Mouse (Mus musculus) embryonic fibroblast, embryonic 13.5 days (primary cell): ENCODE measurements around the gene Lgr5. TPM values are rescaled to one million over a fixed set of nuclear protein-coding genes. Genes with fewer than 3 reads are reported as not detected.
A peak's percentile ranks its signal among the peaks of the same experiment; 100 is the strongest.

Experiments used
- H3K27ac ChIP-seq: 2 replicates; pipeline ENCODE4 v1.5.1; 2012; ENCODE audit warnings: low read length, control low read depth, inconsistent platforms; ENCODE audit not compliant: insufficient read depth
- H3K4me1 ChIP-seq: 2 replicates; pipeline ENCODE4 v1.6.1; 2011; ENCODE audit warnings: low read length; ENCODE audit not compliant: control insufficient read depth, insufficient read depth
- H3K4me3 ChIP-seq: 2 replicates; pipeline ENCODE4 v1.5.1; 2011; ENCODE audit warnings: mild to moderate bottlenecking, control low read depth, low read length; ENCODE audit not compliant: insufficient read depth
- CTCF ChIP-seq: IDR thresholded peaks from 2 replicates; pipeline ENCODE4 v1.5.1; 2011; ENCODE audit warnings: mild to moderate bottlenecking, control low read depth, low read length, moderate library complexity, borderline replicate concordance; ENCODE audit not compliant: insufficient read depth
- POLR2A ChIP-seq: IDR thresholded peaks from 2 replicates; pipeline ENCODE4 v1.6.1; 2011; ENCODE audit warnings: low read depth, mild to moderate bottlenecking, control low read depth, low read length, moderate library complexity
- polyA plus RNA-seq: library from polyadenylated mRNA; stranded (reverse); fragments of >200 nt; gene quantifications from 2 replicates; pipeline ENCODE4 v1.2.4, GENCODE M21; 2011; ENCODE audit warnings: low read depth; ENCODE audit not compliant: missing spikeins, insufficient read length

The Lgr5 gene
- polyA plus RNA-seq: 8.7 and 33.3 TPM in 2 replicates

DNA sequence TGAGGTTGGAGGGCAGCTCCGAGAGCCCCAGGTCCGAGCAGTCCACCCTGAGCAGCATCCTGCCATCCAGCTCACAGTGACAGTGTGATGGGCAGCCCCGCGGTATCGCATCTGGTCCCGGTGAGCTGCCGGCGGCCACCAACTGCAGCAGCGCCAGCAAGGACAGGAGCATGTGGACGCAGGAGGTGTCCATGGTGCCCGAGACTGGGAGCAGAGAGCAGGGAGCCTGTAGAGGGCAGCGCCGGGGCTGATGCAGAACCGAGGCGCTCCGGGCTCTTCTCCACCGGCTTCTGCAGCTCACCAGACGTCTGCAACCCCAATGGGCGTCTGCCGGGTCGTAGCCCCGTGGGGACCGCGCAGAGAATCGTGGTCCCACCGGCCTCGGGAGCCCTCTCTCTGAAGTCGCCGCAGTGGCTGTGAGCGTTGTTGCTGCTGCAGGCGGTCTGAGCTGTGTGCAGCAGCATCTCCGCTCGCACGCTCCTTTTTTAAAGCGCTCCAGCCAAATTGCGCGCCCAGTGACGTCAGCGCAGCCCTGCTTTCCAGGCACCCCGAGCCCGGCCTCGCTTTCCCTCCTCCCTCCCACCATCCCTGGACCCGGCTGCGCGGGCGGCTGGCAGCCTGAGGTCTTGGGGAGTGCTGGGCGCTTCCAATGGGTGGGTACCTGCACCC, at the start of gene Lgr5:
TSS of gene Lgr5 (minus strand) at position 480 of the 669 bp plus-strand sequence.
- TF ChIP-seq CTCF (peak; percentile 38; the same call in 1 of the 2 replicates), POLR2A (peak; percentile 51; the same call in 1 of the 2 replicates)
- peaks cover 8% of the 10 kb centered on the region for H3K4me1 ChIP-seq
- no peak within 1 kb of the TSS for H3K27ac ChIP-seq
- peak within 1 kb of the TSS; percentile 42 for H3K4me3 ChIP-seq

DNA sequence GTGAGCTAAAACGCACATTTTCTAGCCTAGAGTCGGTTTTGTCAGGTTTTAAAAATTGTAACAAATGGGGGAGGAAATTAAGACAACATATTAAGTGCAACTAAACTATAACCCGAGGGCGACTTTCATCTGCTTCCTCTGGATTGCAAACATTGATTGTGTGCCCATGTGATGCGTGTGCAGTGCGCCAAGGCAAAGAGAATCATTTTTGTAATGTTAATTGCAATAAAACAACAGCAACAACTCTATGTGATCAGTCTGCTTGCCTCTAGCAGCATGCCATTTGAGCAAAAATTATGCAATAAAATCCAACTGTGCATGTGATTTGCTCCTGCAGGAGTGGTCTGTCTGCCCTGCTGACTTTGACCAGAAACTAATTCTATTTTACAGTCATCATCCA, 39.1 kb upstream of the Lgr5 start:
- Histone ChIP-seq H3K27ac (peak overlapping the region; percentile 75; the same call in 1 of the 2 replicates), H3K4me3 (no peak overlapping the region), H3K4me1 (peaks cover 2% of the 10 kb centered on the region)
- no peak for TF ChIP-seq POLR2A
- no peak for TF ChIP-seq CTCF

DNA sequence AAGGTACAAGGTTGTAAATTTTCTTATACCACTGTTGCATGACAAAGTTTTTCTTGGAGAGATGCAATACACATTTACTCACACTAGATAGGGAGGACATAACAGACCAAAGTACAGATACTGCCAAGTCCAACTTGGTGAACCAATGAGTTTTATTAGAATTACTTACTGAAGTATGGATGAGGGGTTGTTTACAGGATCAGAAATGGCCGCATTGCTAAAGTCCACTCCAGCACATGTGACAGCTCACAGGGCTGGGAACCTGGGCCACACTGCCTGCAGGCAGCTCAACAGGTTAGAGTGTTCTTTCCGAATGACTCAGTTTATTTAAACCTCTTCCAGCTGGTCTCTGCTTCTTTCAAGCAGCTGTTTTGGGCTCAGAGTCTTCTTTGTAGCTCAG, 37.4 kb upstream of the Lgr5 start:
- no peak for TF ChIP-seq CTCF
- TF ChIP-seq POLR2A: no peak
- peaks cover 2% of the 10 kb centered on the region for H3K4me1 ChIP-seq
- peak overlapping the region; percentile 47; the same call in 1 of the 2 replicates for H3K27ac ChIP-seq
- H3K4me3 ChIP-seq: no peak overlapping the region

DNA sequence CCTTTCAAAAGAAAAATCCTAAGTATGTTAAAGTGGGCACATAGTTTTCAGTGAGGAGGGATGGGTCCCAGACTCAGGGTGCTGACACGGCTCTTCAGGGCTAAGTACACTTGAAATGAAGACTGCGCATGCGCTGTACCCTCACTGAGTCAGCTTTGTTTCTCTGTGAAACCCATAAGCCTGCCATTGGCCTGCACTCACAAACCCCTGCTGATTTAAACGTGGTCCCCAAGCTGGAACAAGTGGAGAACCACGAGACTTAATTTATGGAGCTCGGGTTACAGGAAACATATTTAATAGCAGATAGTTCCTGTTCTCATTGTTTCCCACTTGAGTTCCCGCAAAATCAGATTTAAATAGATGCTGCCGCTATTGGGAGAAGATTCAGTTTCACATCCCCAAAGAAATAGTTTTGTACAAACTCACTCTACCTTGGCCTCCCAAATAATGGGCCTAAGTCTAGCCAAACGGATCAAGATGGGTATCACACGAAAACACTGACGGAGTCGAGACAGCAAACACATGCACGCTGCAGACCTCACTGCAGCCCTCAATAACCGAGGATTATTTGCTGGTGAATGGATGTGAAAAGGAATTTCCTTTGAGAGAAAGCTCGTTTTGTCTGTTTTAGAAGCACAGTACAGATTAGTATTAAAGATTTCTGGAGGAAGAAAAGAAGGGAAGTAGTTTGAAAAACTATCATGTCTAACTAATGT, 36.5 kb upstream of the Lgr5 start:
- Histone ChIP-seq H3K27ac (peak overlapping the region; percentile 38; the same call in 1 of the 2 replicates), H3K4me3 (no peak overlapping the region), H3K4me1 (peaks cover 2% of the 10 kb centered on the region)
- TF ChIP-seq POLR2A (no peak), CTCF (no peak)

DNA sequence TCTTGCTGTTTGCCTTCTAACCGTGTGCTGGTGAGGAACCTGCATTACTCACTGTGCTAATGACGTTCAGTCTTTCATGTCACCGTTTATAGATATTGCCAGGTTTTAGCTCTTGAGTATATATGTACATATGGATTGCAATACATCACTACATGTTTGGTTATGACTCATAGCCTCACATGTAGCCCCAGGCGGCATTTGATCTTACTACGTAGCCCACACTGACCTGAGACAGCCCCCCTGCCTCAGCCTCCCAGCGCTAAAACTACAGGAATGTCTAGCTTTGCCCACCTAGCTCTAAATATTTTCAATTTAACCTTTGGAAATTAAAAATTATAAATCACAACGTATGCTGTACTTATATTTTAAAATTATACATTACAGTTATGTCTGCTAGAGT, 35.9 kb upstream of the Lgr5 start:
- H3K27ac ChIP-seq: no peak overlapping the region
- TF ChIP-seq CTCF (no peak), POLR2A (no peak)
- H3K4me3 ChIP-seq: no peak overlapping the region
- H3K4me1 ChIP-seq: peaks cover 2% of the 10 kb centered on the region

DNA sequence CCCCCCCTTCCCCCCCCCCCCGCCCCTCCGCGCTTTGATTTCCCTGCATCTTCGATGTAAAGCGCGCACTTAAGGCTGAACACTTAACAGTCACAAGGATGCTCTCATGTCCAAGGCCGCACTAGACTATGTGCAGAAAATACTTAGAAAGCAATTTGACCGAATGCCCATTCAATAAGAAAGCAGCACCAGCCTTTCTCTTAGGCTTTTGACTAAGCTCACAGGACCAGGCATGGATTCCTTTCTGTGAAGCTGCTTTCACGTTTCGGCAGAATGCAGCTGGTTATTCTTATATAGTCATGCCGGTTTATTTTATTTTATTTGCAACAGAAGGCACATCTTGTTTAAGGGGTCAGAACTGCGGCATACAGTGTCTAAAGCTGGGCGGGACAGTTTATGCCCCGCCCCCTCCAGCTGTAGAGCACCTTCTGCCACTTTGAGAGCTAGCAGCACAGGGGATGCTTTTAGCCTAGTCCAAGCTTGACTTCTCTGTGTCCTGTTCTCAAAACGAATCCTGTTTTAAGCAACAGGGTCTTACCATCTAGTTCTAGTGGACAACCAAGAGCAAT, 30.8 kb upstream of the Lgr5 start:
- no peak for TF ChIP-seq POLR2A
- no peak for TF ChIP-seq CTCF
- no peak overlapping the region for H3K27ac ChIP-seq
- H3K4me3 ChIP-seq: no peak overlapping the region
- H3K4me1 ChIP-seq: no peaks in the 10 kb centered on the region

DNA sequence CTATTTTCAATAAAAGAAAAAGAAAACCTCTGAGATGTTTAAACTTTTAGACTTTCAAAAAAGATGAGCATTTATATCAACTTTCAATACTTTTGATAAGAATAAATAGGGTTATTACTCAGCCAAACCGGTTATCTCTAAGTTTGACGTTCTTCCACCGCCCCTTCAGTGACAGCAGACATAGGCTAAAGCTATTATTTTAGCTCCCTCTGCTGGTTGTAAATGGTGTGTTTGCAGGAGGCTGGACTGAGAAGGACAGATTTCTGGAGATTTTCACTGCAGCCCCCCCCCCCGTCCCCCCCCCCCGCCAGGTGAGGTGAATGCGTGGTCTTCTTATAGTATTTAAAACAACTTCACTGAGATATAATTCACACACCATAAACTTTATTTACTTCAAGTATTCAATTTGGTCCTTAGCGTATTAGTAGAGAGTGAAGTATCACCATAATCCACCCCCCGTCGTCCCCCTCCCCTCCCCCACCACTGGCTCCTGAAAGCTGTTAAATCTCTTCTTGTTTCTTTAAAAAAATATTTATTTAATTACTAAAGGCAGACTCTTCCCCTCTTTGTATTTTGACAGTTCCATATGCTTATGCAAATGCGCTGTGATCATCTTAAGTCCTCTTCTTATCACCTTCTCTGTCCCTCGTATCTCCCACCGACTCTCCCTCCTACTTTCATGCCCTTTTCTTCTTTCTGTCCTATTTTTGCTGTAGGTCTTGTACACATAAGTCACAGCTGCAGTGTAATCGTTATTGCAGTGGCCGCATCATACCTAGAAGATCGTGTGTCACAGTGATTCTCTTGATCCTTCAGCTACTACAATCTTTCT, 30.1 kb upstream of the Lgr5 start:
- TF ChIP-seq CTCF (no peak), POLR2A (no peak)
- Histone ChIP-seq H3K27ac (no peak overlapping the region), H3K4me1 (no peaks in the 10 kb centered on the region), H3K4me3 (no peak overlapping the region)

DNA sequence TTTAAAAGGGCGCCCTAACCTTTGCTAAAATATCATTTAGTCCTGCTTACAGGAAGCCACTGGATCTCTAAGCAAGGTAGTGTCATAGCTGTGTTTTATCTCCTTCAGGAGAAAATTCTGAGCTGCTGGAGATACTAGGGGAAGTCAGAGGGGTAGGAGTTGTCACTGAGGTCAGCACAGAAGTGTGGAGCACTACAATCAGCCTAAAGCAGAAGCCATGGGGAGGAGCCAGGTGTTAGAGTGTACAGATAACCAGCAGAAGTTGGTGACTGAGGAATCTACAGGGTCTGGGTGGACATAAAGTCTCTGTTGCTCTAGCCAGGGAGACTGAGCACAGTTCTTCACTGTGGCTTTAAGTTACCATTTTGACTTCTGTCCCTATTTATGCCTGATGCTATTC, 8.2 kb upstream of the Lgr5 start:
- no peaks in the 10 kb centered on the region; the same call in 1 of the 2 replicates for H3K4me1 ChIP-seq
- H3K4me3 ChIP-seq: no peak overlapping the region
- TF ChIP-seq CTCF: no peak
- no peak for TF ChIP-seq POLR2A
- H3K27ac ChIP-seq: no peak overlapping the region

DNA sequence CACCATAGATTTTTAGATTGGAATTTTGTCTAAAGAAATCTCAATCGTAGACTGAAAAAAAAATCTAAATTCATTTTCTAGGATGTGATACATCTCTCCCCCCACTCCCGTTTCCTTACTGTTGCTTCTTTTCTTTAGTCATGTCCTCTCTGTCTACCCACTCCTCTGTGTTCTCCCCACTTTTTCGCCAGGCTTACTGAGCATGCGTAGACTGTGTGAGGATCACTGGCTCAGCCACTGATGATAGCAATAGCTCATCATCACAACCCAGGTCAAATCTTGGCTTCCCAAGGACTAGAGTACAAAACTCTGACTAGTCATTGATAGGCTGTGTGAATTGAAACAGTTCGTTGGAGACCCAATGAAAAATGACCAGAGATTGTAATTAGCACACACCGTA, 6.1 kb upstream of the Lgr5 start:
- Histone ChIP-seq H3K4me1 (no peaks in the 10 kb centered on the region; the same call in 1 of the 2 replicates), H3K27ac (no peak overlapping the region), H3K4me3 (no peak overlapping the region)
- TF ChIP-seq CTCF: no peak
- no peak for TF ChIP-seq POLR2A
